Mouse (Mus musculus): Measurements from ENCODE around the gene Trappc1.

GRCm38 (mm10) chr11:69332713-69333253 is 9.0 kb downstream of the Trappc1 start:
- TF ChIP-seq CTCF (IDR thresholded peaks at IDR 0.05; ENCODE audit: extremely low read depth, insufficient read depth, insufficient read length, insufficient replicate concordance) (no peak), POLR2A (IDR thresholded peaks at IDR 0.05; ENCODE audit: low read depth, low read length) (no peak)
